Mouse (Mus musculus) CH12.LX (cell line): ENCODE data around the gene Lima1.

ENCODE experiments used
- CTCF ChIP-seq, 2 experiments: IDR thresholded peaks in 1 of 2; conservative IDR thresholded peaks in 1 of 2; 2 replicates each; pipeline ENCODE4 v1.5.1; 2011 to 2012; ENCODE audit warnings: low read depth in 2 of 2, low read length in 2 of 2, improper control_type of control experiment in 1 of 2, inconsistent platforms in 1 of 2, mild to moderate bottlenecking in 1 of 2, moderate library complexity in 1 of 2
- ETS1 ChIP-seq: conservative IDR thresholded peaks from 2 replicates; pipeline ENCODE4 v1.6.1; 2012; ENCODE audit warnings: low read depth, mild to moderate bottlenecking, inconsistent platforms, low read length, improper control_type of control experiment, moderate library complexity
- MAX ChIP-seq: IDR thresholded peaks from 2 replicates; pipeline ENCODE4 v1.6.1; 2011; ENCODE audit warnings: low read length, improper control_type of control experiment
- MAZ ChIP-seq: IDR thresholded peaks from 2 replicates; pipeline ENCODE4 v1.6.1; 2012; ENCODE audit warnings: low read depth, mild to moderate bottlenecking, inconsistent platforms, low read length, improper control_type of control experiment, moderate library complexity
- USF1 ChIP-seq: IDR thresholded peaks from 2 replicates; pipeline ENCODE4 v1.6.1; 2014; ENCODE audit warnings: low read depth, mild to moderate bottlenecking, inconsistent platforms, low read length, improper control_type of control experiment

DNA sequence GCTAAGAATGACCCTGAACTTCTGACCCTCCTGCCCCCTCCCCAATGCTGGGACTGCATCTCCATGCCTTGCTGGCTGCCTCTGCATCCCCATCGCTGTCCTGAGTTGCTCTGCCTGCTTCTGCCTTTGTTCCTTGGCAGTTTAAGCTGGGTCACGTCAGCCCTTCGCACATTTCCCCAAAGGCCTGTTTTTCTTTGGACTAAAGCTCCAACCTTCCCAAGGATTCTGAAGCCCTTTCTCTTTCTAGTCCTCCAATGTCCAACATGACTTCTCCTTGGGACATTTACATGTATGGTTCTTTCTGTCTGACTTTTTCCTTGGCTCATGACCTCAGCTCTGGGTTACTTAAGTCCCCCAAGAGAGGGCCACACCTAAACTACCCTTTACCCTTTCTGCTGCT lies 50.0 kb downstream of the Lima1 start:
- no peak for TF ChIP-seq ETS1
- no peak for TF ChIP-seq CTCF (conservative IDR thresholded peaks at IDR 0.05 in 1 of 2, IDR thresholded peaks at IDR 0.05 in 1 of 2; ENCODE audit: low read depth in 2 of 2, low read length in 2 of 2)
- TF ChIP-seq MAX: no peak
- no peak for TF ChIP-seq USF1
- TF ChIP-seq MAZ: no peak
